Mouse (Mus musculus) 3134 (cell line): ENCODE measurements at regions not wholly inside any gene's neighbourhood (a gene's known extent, or its start where the extent isn't known, plus 50 kb on each side); places are given as distances from the start of the nearest gene placed in this dataset.
A peak's percentile ranks its signal among the peaks of the same experiment; 100 is the strongest.

ENCODE experiments used
- DNase-seq: peaks from one replicate; pipeline ENCODE4 v3.0.0-alpha.2; 2011; ENCODE audit warnings: low spot score; ENCODE audit not compliant: insufficient read length; ENCODE audit errors: extremely low read depth

- no peak for DNase-seq
Measured at GRCm38 (mm10) chr15:36864046-36864445, 143.5 kb downstream of the Zfp706 start.

GRCm38 (mm10) chr15:36858711-36859110, 148.9 kb downstream of the Zfp706 start:
- DNase-seq: no peak

- no peak for DNase-seq
Measured at GRCm38 (mm10) chr15:36857622-36858021, 150.0 kb downstream of the Zfp706 start.

- peak; percentile 75 for DNase-seq
Measured at GRCm38 (mm10) chr15:36855550-36856131, 151.9 kb downstream of the Zfp706 start.

- peak; percentile 50 for DNase-seq
Measured at GRCm38 (mm10) chr15:36854900-36855321, 152.7 kb downstream of the Zfp706 start.

- no peak for DNase-seq
Measured at GRCm38 (mm10) chr15:36852229-36852821, 155.2 kb downstream of the Zfp706 start.

- no peak for DNase-seq
Measured at GRCm38 (mm10) chr15:36848238-36848637, 159.3 kb downstream of the Zfp706 start.

- DNase-seq: no peak
Measured at GRCm38 (mm10) chr15:36846806-36847205, 160.8 kb downstream of the Zfp706 start.
